Mouse (Mus musculus): ENCODE data around the gene Mrpl45. TPM values are rescaled to one million over a fixed set of nuclear protein-coding genes. Genes with fewer than 3 reads are reported as not detected.
A peak's percentile ranks its signal among the peaks of the same experiment; 100 is the strongest.
"Not testable (repeated sequence)": the region's sequence is repeated elsewhere in the genome, so short reads cannot be mapped to it uniquely, and the experiment has no call there.

Mrpl45 gene
- polyA plus RNA-seq, 1 experiment, result 48.5 TPM

GRCm38 (mm10) chr11:97309451-97309836 is 6.1 kb upstream of the Mrpl45 start:
- TF ChIP-seq MYOD1 (IDR thresholded peaks at IDR 0.05; ENCODE audit: control insufficient read depth, insufficient read length, low read depth), result peak; percentile 57
- TF ChIP-seq MYOG (IDR thresholded peaks at IDR 0.05; ENCODE audit: control insufficient read depth, extremely low read depth, insufficient read length), result no peak
- no peak for TF ChIP-seq USF1 (IDR thresholded peaks at IDR 0.05; ENCODE audit: low read depth)
- TF ChIP-seq FOSL1 (IDR thresholded peaks at IDR 0.05; ENCODE audit: insufficient read depth, low read length, poor library complexity, severe bottlenecking), result no peak
- TF ChIP-seq CEBPB (IDR thresholded peaks at IDR 0.05; ENCODE audit: low read depth), result no peak
- TF ChIP-seq MAX (IDR thresholded peaks at IDR 0.05), result peak; percentile 18
- H3K27me3 ChIP-seq (ENCODE audit: control insufficient read depth, insufficient read depth, insufficient read length), result no peaks in the 10 kb centered on the region
- H3K79me2 ChIP-seq (ENCODE audit: control insufficient read depth, insufficient read depth), result peaks cover 7% of the 10 kb centered on the region
- peaks cover 1% of the 10 kb centered on the region for H3K79me3 ChIP-seq (ENCODE audit: low read depth)
- peak overlapping the region; percentile 48 for H3K4me3 ChIP-seq (ENCODE audit: insufficient read depth, poor library complexity, severe bottlenecking)
- H3K36me3 ChIP-seq (ENCODE audit: control insufficient read depth, insufficient read depth), result no peaks in the 10 kb centered on the region
- H3ac ChIP-seq (ENCODE audit: control insufficient read depth, insufficient read length, low read depth), result peak overlapping the region; percentile 35

GRCm38 (mm10) chr11:97309911-97310571 is 5.5 kb upstream of the Mrpl45 start:
- no peaks in the 10 kb centered on the region for H3K36me3 ChIP-seq (ENCODE audit: control insufficient read depth, insufficient read depth)
- H3K27me3 ChIP-seq (ENCODE audit: control insufficient read depth, insufficient read depth, insufficient read length), result no peaks in the 10 kb centered on the region
- peaks cover 7% of the 10 kb centered on the region for H3K79me2 ChIP-seq (ENCODE audit: control insufficient read depth, insufficient read depth)
- TF ChIP-seq CTCF (IDR thresholded peaks at IDR 0.05; ENCODE audit: control insufficient read depth, insufficient read depth, insufficient read length), result peak; percentile 68
- TF ChIP-seq MYOG (IDR thresholded peaks at IDR 0.05; ENCODE audit: control insufficient read depth, extremely low read depth, insufficient read length), result no peak
- TF ChIP-seq CEBPB (IDR thresholded peaks at IDR 0.05; ENCODE audit: low read depth), result peak; percentile 35
- TF ChIP-seq MAX (IDR thresholded peaks at IDR 0.05), result peak; percentile 80
- no peak for TF ChIP-seq USF1 (IDR thresholded peaks at IDR 0.05; ENCODE audit: low read depth)
- H3ac ChIP-seq (ENCODE audit: control insufficient read depth, insufficient read length, low read depth), result peak overlapping the region; percentile 35
- H3K79me3 ChIP-seq (ENCODE audit: low read depth), result peaks cover 1% of the 10 kb centered on the region
- H3K4me3 ChIP-seq (ENCODE audit: insufficient read depth, poor library complexity, severe bottlenecking), result peak overlapping the region; percentile 48

GRCm38 (mm10) chr11:97310895-97311631 is 4.5 kb upstream of the Mrpl45 start:
- Histone ChIP-seq H3K79me3 (ENCODE audit: low read depth) (peaks cover 2% of the 10 kb centered on the region), H3K79me2 (ENCODE audit: control insufficient read depth, insufficient read depth) (peaks cover 10% of the 10 kb centered on the region), H3K4me3 (ENCODE audit: insufficient read depth, poor library complexity, severe bottlenecking) (peak overlapping the region; percentile 48), H3K36me3 (ENCODE audit: control insufficient read depth, insufficient read depth) (no peaks in the 10 kb centered on the region), H3K27me3 (ENCODE audit: control insufficient read depth, insufficient read depth, insufficient read length) (no peaks in the 10 kb centered on the region), H3ac (ENCODE audit: control insufficient read depth, insufficient read length, low read depth) (peak overlapping the region; percentile 66)
- TF ChIP-seq CEBPB (IDR thresholded peaks at IDR 0.05; ENCODE audit: low read depth) (peak; percentile 80), USF1 (IDR thresholded peaks at IDR 0.05; ENCODE audit: low read depth) (no peak)

- not testable (repeated sequence) for H3K36me3 ChIP-seq (ENCODE audit: control insufficient read depth, insufficient read depth); H3K27me3 ChIP-seq (ENCODE audit: control insufficient read depth, insufficient read depth, insufficient read length); H3K4me3 ChIP-seq (ENCODE audit: insufficient read depth, poor library complexity, severe bottlenecking); H3ac ChIP-seq (ENCODE audit: control insufficient read depth, insufficient read length, low read depth)
- H3K79me3 ChIP-seq (ENCODE audit: low read depth), result peaks cover 11% of the 10 kb centered on the region
- H3K79me2 ChIP-seq (ENCODE audit: control insufficient read depth, insufficient read depth), result peaks cover 27% of the 10 kb centered on the region
Observed at GRCm38 (mm10) chr11:97312871-97313270, 2.6 kb upstream of the Mrpl45 start.

GRCm38 (mm10) chr11:97314110-97314509 is 1.4 kb upstream of the Mrpl45 start:
- Histone ChIP-seq H3K27me3 (ENCODE audit: control insufficient read depth, insufficient read depth, insufficient read length) (no peaks in the 10 kb centered on the region), H3K79me2 (ENCODE audit: control insufficient read depth, insufficient read depth) (peaks cover 27% of the 10 kb centered on the region), H3ac (ENCODE audit: control insufficient read depth, insufficient read length, low read depth) (no peak overlapping the region), H3K79me3 (ENCODE audit: low read depth) (peaks cover 11% of the 10 kb centered on the region), H3K36me3 (ENCODE audit: control insufficient read depth, insufficient read depth) (peaks cover 4% of the 10 kb centered on the region), H3K4me3 (ENCODE audit: insufficient read depth, poor library complexity, severe bottlenecking) (no peak overlapping the region)
- TF ChIP-seq MAX (IDR thresholded peaks at IDR 0.05), result no peak
- TF ChIP-seq FOSL1 (IDR thresholded peaks at IDR 0.05; ENCODE audit: insufficient read depth, low read length, poor library complexity, severe bottlenecking), result no peak
- no peak for TF ChIP-seq CEBPB (IDR thresholded peaks at IDR 0.05; ENCODE audit: low read depth)
- no peak for TF ChIP-seq USF1 (IDR thresholded peaks at IDR 0.05; ENCODE audit: low read depth)
- TF ChIP-seq MYOG (IDR thresholded peaks at IDR 0.05; ENCODE audit: control insufficient read depth, extremely low read depth, insufficient read length), result no peak
- no peak for TF ChIP-seq MYOD1 (IDR thresholded peaks at IDR 0.05; ENCODE audit: control insufficient read depth, insufficient read length, low read depth)
- TF ChIP-seq CTCF (IDR thresholded peaks at IDR 0.05; ENCODE audit: control insufficient read depth, insufficient read depth, insufficient read length), result no peak

- Histone ChIP-seq H3K79me2 (ENCODE audit: control insufficient read depth, insufficient read depth) (peaks cover 22% of the 10 kb centered on the region), H3K79me3 (ENCODE audit: low read depth) (peaks cover 11% of the 10 kb centered on the region), H3K4me3 (ENCODE audit: insufficient read depth, poor library complexity, severe bottlenecking) (no peak overlapping the region), H3K36me3 (ENCODE audit: control insufficient read depth, insufficient read depth) (peaks cover 12% of the 10 kb centered on the region), H3K27me3 (ENCODE audit: control insufficient read depth, insufficient read depth, insufficient read length) (no peaks in the 10 kb centered on the region), H3ac (ENCODE audit: control insufficient read depth, insufficient read length, low read depth) (no peak overlapping the region)
- no peak for TF ChIP-seq CTCF (IDR thresholded peaks at IDR 0.05; ENCODE audit: control insufficient read depth, insufficient read depth, insufficient read length)
- no peak for TF ChIP-seq CEBPB (IDR thresholded peaks at IDR 0.05; ENCODE audit: low read depth)
- TF ChIP-seq USF1 (IDR thresholded peaks at IDR 0.05; ENCODE audit: low read depth), result no peak
- no peak for TF ChIP-seq MYOG (IDR thresholded peaks at IDR 0.05; ENCODE audit: control insufficient read depth, extremely low read depth, insufficient read length)
- TF ChIP-seq FOSL1 (IDR thresholded peaks at IDR 0.05; ENCODE audit: insufficient read depth, low read length, poor library complexity, severe bottlenecking), result no peak
Observed at GRCm38 (mm10) chr11:97314751-97315503, 589 bp upstream of the Mrpl45 start.

All from C2C12 (cell line).